ENCODE assay signal across 41 mouse cellular contexts in the genomic region with DNA sequence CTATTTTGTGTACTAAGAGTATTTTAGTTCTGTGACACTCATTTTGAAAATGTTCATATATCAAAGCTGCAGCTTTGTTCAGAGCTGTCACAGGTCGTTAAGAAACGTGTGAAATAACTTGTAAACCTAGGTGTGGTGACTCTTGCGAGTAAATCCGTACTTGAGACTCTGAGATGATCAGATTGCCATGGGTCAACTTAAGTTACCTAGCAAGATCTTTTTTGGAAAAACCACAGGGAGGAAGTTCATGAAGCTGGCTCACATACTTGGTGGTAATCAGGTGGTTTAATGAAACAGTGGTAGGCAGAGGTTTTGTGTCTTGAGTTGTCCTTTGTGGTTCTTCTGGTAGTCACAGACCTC. TPM values are rescaled to one million over a fixed set of nuclear protein-coding genes. Genes with fewer than 3 reads are reported as not detected.
DNase-seq lines count a peak whose midpoint lies in the region; ATAC-seq lines count a peak whose summit lies in the region.
"Had no signal": no experiment of that assay in that cellular context is flagged by ENCODE, and none has a peak within 500 bp of the region (broad histone marks: within the 10 kb centered on the region; RNA-seq: fewer than 3 reads in every experiment).

No protein-coding gene starts in this region.

- H3K9ac ChIP-seq in embryonic facial prominence, embryonic 12.5 days, result no peak overlapping the region
- no peak overlapping the region for H3K9ac ChIP-seq in lung, embryonic 16.5 days (ENCODE audit: low read length)
- H3K9ac ChIP-seq in limb, embryonic 12.5 days (replicated peaks), result no peak overlapping the region
- H3K9ac ChIP-seq: embryonic facial prominence, embryonic 13.5 days; forebrain, postnatal 0 days; heart, embryonic 15.5 days; midbrain, embryonic 12.5 days; neural tube, embryonic 13.5 days had no signal

- H3K36me3 ChIP-seq in embryonic facial prominence, embryonic 12.5 days, result peaks cover 28% of the 10 kb centered on the region
- H3K36me3 ChIP-seq in embryonic facial prominence, embryonic 10.5 days (replicated peaks), result peaks cover 66% of the 10 kb centered on the region
- H3K36me3 ChIP-seq in lung, embryonic 16.5 days (ENCODE audit: control insufficient read depth, insufficient read depth, low read length), result peaks cover 4% of the 10 kb centered on the region
- peaks cover 83% of the 10 kb centered on the region for H3K36me3 ChIP-seq in limb, embryonic 12.5 days

- H3K9me3 ChIP-seq in embryonic facial prominence, embryonic 12.5 days, result no peaks in the 10 kb centered on the region
- no peaks in the 10 kb centered on the region for H3K9me3 ChIP-seq in embryonic facial prominence, embryonic 10.5 days
- no peaks in the 10 kb centered on the region for H3K9me3 ChIP-seq in lung, embryonic 16.5 days (ENCODE audit: control insufficient read depth, low read length)
- no peaks in the 10 kb centered on the region for H3K9me3 ChIP-seq in limb, embryonic 12.5 days
- H3K9me3 ChIP-seq: embryonic facial prominence, embryonic 13.5 days; heart, embryonic 15.5 days; megakaryocyte, embryonic 14.5 days; midbrain, embryonic 12.5 days; neural tube, embryonic 13.5 days had no signal

- H3K27ac ChIP-seq in embryonic facial prominence, embryonic 12.5 days, result 0 out of 2 replicates have a peak overlapping the region, but pooled peaks have one; percentile 47
- no peak overlapping the region for H3K27ac ChIP-seq in embryonic facial prominence, embryonic 10.5 days (replicated peaks)
- H3K27ac ChIP-seq in lung, embryonic 16.5 days (ENCODE audit: low read length), result peak overlapping the region; percentile 41; the same call in 1 of the 2 replicates
- H3K27ac ChIP-seq in limb, embryonic 12.5 days, result peak overlapping the region; percentile 51; the same call in 1 of the 2 replicates
- H3K27ac ChIP-seq: embryonic facial prominence, embryonic 13.5 days; heart, embryonic 15.5 days; kidney, postnatal 0 days; midbrain, embryonic 12.5 days; neural tube, embryonic 13.5 days had no signal

- WGBS in embryonic facial prominence, embryonic 12.5 days, result 56% methylated on average over 4 of the region's 4 CpGs
- 66% methylated on average over 4 of the region's 4 CpGs for WGBS in embryonic facial prominence, embryonic 10.5 days
- WGBS in lung, embryonic 16.5 days, result 46% methylated on average over 4 of the region's 4 CpGs
- 41% methylated on average over 4 of the region's 4 CpGs for WGBS in limb, embryonic 12.5 days

- H3K27me3 ChIP-seq in embryonic facial prominence, embryonic 12.5 days, result no peaks in the 10 kb centered on the region
- no peaks in the 10 kb centered on the region for H3K27me3 ChIP-seq in embryonic facial prominence, embryonic 10.5 days (replicated peaks; ENCODE audit: low read depth, poor library complexity, severe bottlenecking)
- H3K27me3 ChIP-seq in lung, embryonic 16.5 days (ENCODE audit: control insufficient read depth, insufficient read depth, low read depth, low read length), result no peaks in the 10 kb centered on the region
- H3K27me3 ChIP-seq in limb, embryonic 12.5 days, result no peaks in the 10 kb centered on the region
- H3K27me3 ChIP-seq: CH12.LX; embryonic facial prominence, embryonic 13.5 days; heart, embryonic 15.5 days; megakaryocyte, embryonic 14.5 days; midbrain, embryonic 12.5 days; neural tube, embryonic 13.5 days had no signal

- ATAC-seq in embryonic facial prominence, embryonic 12.5 days (ENCODE audit: insufficient number of reproducible peaks, insufficient read depth, low FRiP score, low TSS enrichment), result no peak
- no peak for ATAC-seq in lung, embryonic 16.5 days (ENCODE audit: low read depth)
- ATAC-seq in limb, embryonic 12.5 days (ENCODE audit: insufficient number of reproducible peaks, insufficient read depth, low FRiP score, low TSS enrichment, low read depth), result no peak
- ATAC-seq in megakaryocyte progenitor cell, adult 5-6 weeks (replicated peaks; ENCODE audit: poor library complexity), result no peak
- ATAC-seq: activated CD4-positive, CD25-positive, alpha-beta regulatory T cell, adult 4 months; hindbrain, embryonic 16.5 days had no signal

- no peak overlapping the region for H3K4me3 ChIP-seq in embryonic facial prominence, embryonic 12.5 days
- H3K4me3 ChIP-seq in embryonic facial prominence, embryonic 10.5 days, result no peak overlapping the region
- no peak overlapping the region for H3K4me3 ChIP-seq in lung, embryonic 16.5 days (ENCODE audit: low read length)
- H3K4me3 ChIP-seq in limb, embryonic 12.5 days (replicated peaks), result no peak overlapping the region
- H3K4me3 ChIP-seq: embryonic facial prominence, embryonic 13.5 days; erythroblast, embryonic 14.5 days; heart, embryonic 15.5 days; megakaryocyte, embryonic 14.5 days; midbrain, embryonic 12.5 days; neural tube, embryonic 13.5 days had no signal

- no peak overlapping the region for H3K4me2 ChIP-seq in embryonic facial prominence, embryonic 12.5 days (replicated peaks)
- H3K4me2 ChIP-seq in lung, embryonic 16.5 days (ENCODE audit: low read depth, low read length), result no peak overlapping the region
- H3K4me2 ChIP-seq in limb, embryonic 12.5 days, result no peak overlapping the region
- H3K4me2 ChIP-seq: embryonic facial prominence, embryonic 13.5 days; heart, embryonic 15.5 days; liver, embryonic 11.5 days; midbrain, embryonic 12.5 days; neural tube, embryonic 13.5 days had no signal

- no peak for DNase-seq in embryonic facial prominence, embryonic 10.5 days (ENCODE audit: low spot score)
- DNase-seq in lung, postnatal 4 days, result no peak
- no peak for DNase-seq in cerebellum, adult 11-12 months
- no peak for DNase-seq in liver
- DNase-seq: adrenal gland, adult 2 months; adrenal gland, postnatal 36 days; cerebellum, adult 2 months; cerebellum, postnatal 14 days; forebrain, postnatal 0 days; kidney, adult 18-20 months; layer of hippocampus, postnatal 36 days; left cerebral cortex, postnatal 4 days; lung, postnatal 14 days; thymus, postnatal 14 days had no signal

- H3K4me1 ChIP-seq in embryonic facial prominence, embryonic 12.5 days, result peaks cover 15% of the 10 kb centered on the region; the same call in 1 of the 2 replicates
- H3K4me1 ChIP-seq in embryonic facial prominence, embryonic 10.5 days, result peaks cover 31% of the 10 kb centered on the region
- H3K4me1 ChIP-seq in lung, embryonic 16.5 days (replicated peaks; ENCODE audit: control insufficient read depth, insufficient read depth, low read length), result no peaks in the 10 kb centered on the region
- peaks cover 13% of the 10 kb centered on the region for H3K4me1 ChIP-seq in limb, embryonic 12.5 days (replicated peaks)
- H3K4me1 ChIP-seq: heart, embryonic 15.5 days; megakaryocyte, embryonic 14.5 days had no signal

RNA-seq across cellular contexts. Expression of a gene that starts 24.4 kb away (rescaled TPM):
- polyA plus RNA-seq in embryonic facial prominence, embryonic 12.5 days (2016; fragmentation: Nextera tagmentation; extraction: Ambion mirVana), result not detected in 2 replicates
- not detected in 2 replicates for polyA plus RNA-seq in embryonic facial prominence, embryonic 10.5 days (2016; fragmentation: Nextera tagmentation; extraction: Ambion mirVana)
- polyA plus RNA-seq in lung, embryonic 16.5 days (2015; fragmentation: Nextera tagmentation; extraction: Ambion mirVana), result not detected in 2 replicates
- not detected in 2 replicates for polyA plus RNA-seq in limb, embryonic 12.5 days (2016; fragmentation: Nextera tagmentation; extraction: Ambion mirVana)
- total RNA-seq in megakaryocyte progenitor cell, adult 5-6 weeks (2015), result not detected in 2 replicates
- not detected in 2 replicates for total RNA-seq in megakaryocyte progenitor cell, adult 5-6 weeks (2017)
- total RNA-seq: adrenal gland, adult 2 months; adrenal gland, postnatal 36 days; CH12.LX; ES-E14; forebrain, postnatal 0 days; gastrocnemius, adult 8-10 months; gastrocnemius, postnatal 4 days; heart, adult 8-10 months; heart, postnatal 25 days; layer of hippocampus, postnatal 36 days; left cerebral cortex, postnatal 4 days; midbrain, postnatal 0 days had no signal
- polyA plus RNA-seq: activated CD4-positive, CD25-positive, alpha-beta regulatory T cell, adult 4 months; adrenal gland, adult 2 months; brain, embryonic 14.5 days; cerebellum, adult 2 months; cortical plate, adult 2 months; embryonic facial prominence, embryonic 13.5 days; erythroblast, embryonic 14.5 days; forebrain, embryonic 11.5 days; forebrain, postnatal 0 days; heart, embryonic 15.5 days; hindbrain, embryonic 11.5 days; hindbrain, embryonic 16.5 days; kidney, postnatal 0 days; large intestine, adult 2 months; liver, embryonic 11.5 days; liver, embryonic 16.5 days; midbrain, embryonic 12.5 days; midbrain, postnatal 0 days; neural tube, embryonic 13.5 days had no signal
